Mouse (Mus musculus) liver, embryonic 16.5 days (tissue): Measurements from ENCODE around the gene Atoh7. TPM values are rescaled to one million over a fixed set of nuclear protein-coding genes. Genes with fewer than 3 reads are reported as not detected.

Experiments
- ATAC-seq: fragments of 200-750 bp; cut with Nextera tagmentation; 2 replicates; pipeline ENCODE4 v1.8.0; 2017; ENCODE audit warnings: low read depth, mild to moderate bottlenecking, moderate number of reproducible peaks, moderate library complexity
- H3K27ac ChIP-seq: fragments of 300-500 bp; sonication (generic); 2 replicates; pipeline ENCODE4 v1.5.1; 2014; ENCODE audit warnings: mild to moderate bottlenecking, low read length
- H3K27me3 ChIP-seq: fragments of 300-500 bp; sonication (generic); 2 replicates; pipeline ENCODE4 v1.6.1; 2014; ENCODE audit warnings: low read depth, low read length, mixed read lengths; ENCODE audit not compliant: control insufficient read depth, insufficient read depth
- H3K36me3 ChIP-seq: fragments of 300-500 bp; sonication (generic); 2 replicates; pipeline ENCODE4 v1.6.1; 2014; ENCODE audit warnings: mild to moderate bottlenecking; ENCODE audit not compliant: control insufficient read depth, insufficient read depth
- H3K4me1 ChIP-seq: fragments of 300-500 bp; sonication (generic); 2 replicates; pipeline ENCODE4 v1.6.1; 2014; ENCODE audit warnings: low read depth, low read length, mixed read lengths; ENCODE audit not compliant: control insufficient read depth
- H3K4me2 ChIP-seq: fragments of 300-500 bp; sonication (generic); 2 replicates; pipeline ENCODE4 v1.6.1; 2014; ENCODE audit warnings: low read depth, low read length, mixed read lengths
- H3K4me3 ChIP-seq: fragments of 300-500 bp; sonication (generic); 2 replicates; pipeline ENCODE4 v1.5.1; 2014; ENCODE audit warnings: low read depth, mild to moderate bottlenecking, low read length
- H3K9ac ChIP-seq: fragments of 300-500 bp; sonication (generic); 2 replicates; pipeline ENCODE4 v1.6.1; 2014; ENCODE audit warnings: low read depth, low read length
- H3K9me3 ChIP-seq: fragments of 300-500 bp; sonication (generic); replicated peaks from 2 replicates; pipeline ENCODE4 v1.6.1; 2016; ENCODE audit warnings: low read length; ENCODE audit not compliant: control insufficient read depth
- WGBS: fragments of 180-500 bp; shearing (Covaris S2); extraction: QIAGEN DNeasy Blood & Tissue Kit; methylation state at CpG from one replicate; pipeline ENCODE4 v1.1.7; 2014; ENCODE audit not compliant: insufficient replicate concordance; 5-methylcytosine and 5-hydroxymethylcytosine counted together
- polyA plus RNA-seq: library from polyadenylated mRNA; unstranded; fragments of >200 nt; fragmentation: Nextera tagmentation; extraction: Ambion mirVana; gene quantifications from 2 replicates; pipeline ENCODE4 v1.2.1, GENCODE M21; 2015

Atoh7 gene
- polyA plus RNA-seq, 1 experiment from 2014 or later = not detected

GRCm38 (mm10) chr10:63115881-63116280 lies 16.4 kb downstream of the Atoh7 start:
- H3K36me3 ChIP-seq = no peaks in the 10 kb centered on the region
- no peak overlapping the region for H3K4me3 ChIP-seq

GRCm38 (mm10) chr10:63116376-63116775 lies 16.9 kb downstream of the Atoh7 start:
- WGBS = 78% methylated on average over 9 of the region's 9 CpGs
- Histone ChIP-seq H3K9ac (no peak overlapping the region), H3K4me2 (no peak overlapping the region), H3K27me3 (no peaks in the 10 kb centered on the region), H3K4me3 (no peak overlapping the region), H3K27ac (no peak overlapping the region), H3K9me3 (no peaks in the 10 kb centered on the region), H3K4me1 (no peaks in the 10 kb centered on the region), H3K36me3 (no peaks in the 10 kb centered on the region)
- ATAC-seq = no peak

More at GRCm38 (mm10) chr10:63115881-63116280, 16.4 kb downstream of the Atoh7 start:
- Histone ChIP-seq H3K27ac (no peak overlapping the region), H3K4me2 (no peak overlapping the region), H3K27me3 (no peaks in the 10 kb centered on the region), H3K4me1 (no peaks in the 10 kb centered on the region), H3K9ac (no peak overlapping the region), H3K9me3 (no peaks in the 10 kb centered on the region)
- WGBS = 71% methylated on average over 15 of the region's 15 CpGs
- ATAC-seq = no peak

GRCm38 (mm10) chr10:63117583-63117982 lies 18.1 kb downstream of the Atoh7 start:
- Histone ChIP-seq H3K27ac (no peak overlapping the region), H3K4me2 (no peak overlapping the region), H3K4me1 (no peaks in the 10 kb centered on the region), H3K9me3 (no peaks in the 10 kb centered on the region), H3K4me3 (no peak overlapping the region), H3K27me3 (no peaks in the 10 kb centered on the region), H3K9ac (no peak overlapping the region), H3K36me3 (no peaks in the 10 kb centered on the region)
- ATAC-seq = no peak
- WGBS = 74% methylated on average over 8 of the region's 8 CpGs

- H3K4me1 ChIP-seq = no peaks in the 10 kb centered on the region
- WGBS = 43% methylated on average over 14 of the region's 14 CpGs
- no peak overlapping the region for H3K9ac ChIP-seq
- no peaks in the 10 kb centered on the region for H3K27me3 ChIP-seq
- no peaks in the 10 kb centered on the region for H3K36me3 ChIP-seq
- no peaks in the 10 kb centered on the region for H3K9me3 ChIP-seq
- H3K27ac ChIP-seq = no peak overlapping the region
- no peak overlapping the region for H3K4me2 ChIP-seq
- no peak for ATAC-seq
- no peak overlapping the region for H3K4me3 ChIP-seq
Measured at GRCm38 (mm10) chr10:63119916-63120315, 20.5 kb downstream of the Atoh7 start.

GRCm38 (mm10) chr10:63121961-63122360 lies 22.5 kb downstream of the Atoh7 start:
- H3K9me3 ChIP-seq = no peaks in the 10 kb centered on the region
- WGBS = 81% methylated on average over 14 of the region's 14 CpGs
- no peak overlapping the region for H3K9ac ChIP-seq
- H3K27ac ChIP-seq = no peak overlapping the region
- H3K4me1 ChIP-seq = no peaks in the 10 kb centered on the region
- no peaks in the 10 kb centered on the region for H3K36me3 ChIP-seq
- no peak overlapping the region for H3K4me2 ChIP-seq
- H3K27me3 ChIP-seq = no peaks in the 10 kb centered on the region
- ATAC-seq = no peak
- H3K4me3 ChIP-seq = no peak overlapping the region

GRCm38 (mm10) chr10:63122516-63122915 lies 23.1 kb downstream of the Atoh7 start:
- WGBS = 31% methylated on average over 8 of the region's 8 CpGs
- H3K9ac ChIP-seq = no peak overlapping the region
- no peaks in the 10 kb centered on the region for H3K9me3 ChIP-seq
- no peaks in the 10 kb centered on the region for H3K36me3 ChIP-seq
- H3K27ac ChIP-seq = no peak overlapping the region
- peak; percentile 75 for ATAC-seq
- H3K4me3 ChIP-seq = no peak overlapping the region
- H3K27me3 ChIP-seq = no peaks in the 10 kb centered on the region
- no peak overlapping the region for H3K4me2 ChIP-seq
- no peaks in the 10 kb centered on the region for H3K4me1 ChIP-seq

- ATAC-seq = no peak
- Histone ChIP-seq H3K4me3 (no peak overlapping the region), H3K9ac (no peak overlapping the region), H3K4me1 (no peaks in the 10 kb centered on the region), H3K36me3 (no peaks in the 10 kb centered on the region), H3K27me3 (no peaks in the 10 kb centered on the region), H3K27ac (no peak overlapping the region), H3K4me2 (no peak overlapping the region), H3K9me3 (no peaks in the 10 kb centered on the region)
- WGBS = 58% methylated on average over 8 of the region's 8 CpGs
Measured at GRCm38 (mm10) chr10:63123141-63123540, 23.7 kb downstream of the Atoh7 start.

GRCm38 (mm10) chr10:63124016-63124415 lies 24.6 kb downstream of the Atoh7 start:
- Histone ChIP-seq H3K27ac (no peak overlapping the region), H3K4me2 (no peak overlapping the region), H3K4me1 (no peaks in the 10 kb centered on the region), H3K36me3 (no peaks in the 10 kb centered on the region), H3K9ac (no peak overlapping the region), H3K9me3 (no peaks in the 10 kb centered on the region), H3K27me3 (no peaks in the 10 kb centered on the region), H3K4me3 (no peak overlapping the region)
- ATAC-seq = no peak
- WGBS = 78% methylated on average over 10 of the region's 10 CpGs

GRCm38 (mm10) chr10:63125343-63125742 lies 25.9 kb downstream of the Atoh7 start:
- no peak for ATAC-seq
- no peaks in the 10 kb centered on the region for H3K9me3 ChIP-seq
- no peaks in the 10 kb centered on the region for H3K4me1 ChIP-seq
- H3K27me3 ChIP-seq = no peaks in the 10 kb centered on the region
- no peaks in the 10 kb centered on the region for H3K36me3 ChIP-seq
- no peak overlapping the region for H3K4me2 ChIP-seq
- no peak overlapping the region for H3K27ac ChIP-seq
- WGBS = 45% methylated on average over 11 of the region's 11 CpGs
- no peak overlapping the region for H3K4me3 ChIP-seq
- no peak overlapping the region for H3K9ac ChIP-seq
